Mouse (Mus musculus): ENCODE data around the gene Fgd1. TPM values are rescaled to one million over a fixed set of nuclear protein-coding genes. Genes with fewer than 3 reads are reported as not detected.

The Fgd1 gene
- polyA plus RNA-seq, 1 experiment from 2014 or later = 7.7 TPM

DNA sequence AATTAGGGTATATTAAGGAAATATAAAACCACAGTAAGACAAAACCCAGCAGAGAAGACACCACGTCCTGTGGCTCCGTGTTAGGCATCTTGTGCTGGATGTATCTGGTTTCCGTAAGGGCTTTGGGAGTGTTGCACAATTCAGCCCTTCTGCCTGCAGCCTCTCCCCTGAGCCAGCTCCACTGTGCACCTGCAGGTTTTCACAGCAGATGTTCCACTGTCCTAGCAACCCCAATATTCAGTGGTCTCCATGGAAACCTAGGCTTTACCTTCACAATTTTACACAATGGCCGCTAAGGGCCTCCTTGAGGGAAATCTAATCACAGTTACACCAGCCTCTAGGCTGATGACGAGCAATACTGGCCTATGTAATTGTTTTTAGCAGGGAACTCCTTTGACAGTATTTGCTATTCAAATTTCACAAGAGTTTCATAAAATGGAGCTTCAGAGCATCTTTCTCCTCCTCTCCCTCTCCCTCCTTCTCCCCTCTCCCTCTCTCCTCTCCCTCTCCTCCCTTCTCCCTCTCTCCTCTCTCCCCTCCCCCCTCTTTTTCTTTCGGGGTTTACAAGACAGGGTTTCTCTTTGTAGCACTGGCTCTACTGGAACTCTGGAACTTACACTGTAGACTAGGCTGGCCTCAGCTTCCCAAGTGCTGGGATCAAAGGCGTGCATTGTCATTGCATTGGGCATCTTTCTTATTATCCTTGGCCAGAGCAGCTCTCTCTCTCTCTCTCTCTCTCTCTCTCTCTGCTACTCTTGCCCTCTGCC, 61.5 kb downstream of the Fgd1 start:
- no peak overlapping the region for H3K4me2 ChIP-seq
- H3K4me3 ChIP-seq (replicated peaks) = no peak overlapping the region
- no peak overlapping the region for H3K9ac ChIP-seq
- H3K36me3 ChIP-seq = no peaks in the 10 kb centered on the region
- no peaks in the 10 kb centered on the region for H3K9me3 ChIP-seq
- ATAC-seq (ENCODE audit: insufficient read depth, low FRiP score, low read depth) = no peak
- H3K4me1 ChIP-seq = no peaks in the 10 kb centered on the region
- H3K27ac ChIP-seq = no peak overlapping the region
- H3K27me3 ChIP-seq (replicated peaks) = no peaks in the 10 kb centered on the region
- 56% methylated on average over 7 of the region's 7 CpGs for WGBS

DNA sequence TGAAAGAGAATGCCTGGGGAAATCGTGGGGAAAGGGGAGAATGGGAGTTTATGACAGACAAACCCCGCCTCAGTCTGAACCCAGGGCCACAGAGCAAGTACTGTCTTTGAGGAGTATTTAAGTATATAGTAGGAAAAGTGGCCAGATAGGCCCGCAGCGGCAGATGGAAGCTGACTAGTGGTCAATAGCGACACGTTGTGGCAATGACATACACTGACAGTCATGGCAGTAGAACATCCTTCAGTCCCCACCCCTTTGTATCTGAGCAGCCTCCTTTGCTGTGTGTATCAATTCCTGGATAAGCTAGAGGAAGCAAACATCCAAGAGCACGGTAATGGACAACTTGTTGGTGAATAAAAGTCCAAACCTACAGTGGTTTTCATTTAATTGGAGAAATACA, 70.8 kb downstream of the Fgd1 start:
- H3K9ac ChIP-seq = no peak overlapping the region
- H3K9me3 ChIP-seq = no peaks in the 10 kb centered on the region
- ATAC-seq (ENCODE audit: insufficient read depth, low FRiP score, low read depth) = no peak
- no peaks in the 10 kb centered on the region for H3K27me3 ChIP-seq (replicated peaks)
- WGBS = 13% methylated on average over 7 of the region's 7 CpGs
- no peak overlapping the region for H3K4me2 ChIP-seq
- no peak overlapping the region for H3K27ac ChIP-seq
- no peaks in the 10 kb centered on the region for H3K36me3 ChIP-seq
- H3K4me3 ChIP-seq (replicated peaks) = no peak overlapping the region
- H3K4me1 ChIP-seq = no peaks in the 10 kb centered on the region

DNA sequence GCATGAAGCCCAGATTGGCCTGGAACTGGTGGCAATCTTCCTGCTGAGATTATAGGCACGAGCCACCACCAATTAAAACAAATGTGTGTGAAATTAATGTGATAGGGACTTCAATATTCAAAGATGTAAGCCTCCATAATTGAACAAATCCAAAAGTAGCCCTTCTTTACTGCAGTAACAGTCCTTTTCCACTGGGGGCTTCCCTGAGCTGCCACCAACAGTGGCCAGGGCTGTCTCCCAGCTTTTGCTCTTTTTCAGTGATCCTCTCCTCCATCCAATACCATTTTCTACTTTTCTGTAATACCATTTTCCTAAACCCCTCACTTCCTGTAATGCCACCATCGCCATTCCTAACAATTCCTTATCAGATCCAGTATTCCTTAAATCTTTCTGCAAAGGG, 71.5 kb downstream of the Fgd1 start:
- no peak for ATAC-seq (ENCODE audit: insufficient read depth, low FRiP score, low read depth)
- Histone ChIP-seq H3K9me3 (no peaks in the 10 kb centered on the region), H3K4me1 (no peaks in the 10 kb centered on the region), H3K4me2 (no peak overlapping the region), H3K36me3 (no peaks in the 10 kb centered on the region), H3K4me3 (replicated peaks) (no peak overlapping the region), H3K27me3 (replicated peaks) (no peaks in the 10 kb centered on the region), H3K27ac (no peak overlapping the region), H3K9ac (no peak overlapping the region)
- WGBS = 7% methylated on average over 2 of the region's 2 CpGs

DNA sequence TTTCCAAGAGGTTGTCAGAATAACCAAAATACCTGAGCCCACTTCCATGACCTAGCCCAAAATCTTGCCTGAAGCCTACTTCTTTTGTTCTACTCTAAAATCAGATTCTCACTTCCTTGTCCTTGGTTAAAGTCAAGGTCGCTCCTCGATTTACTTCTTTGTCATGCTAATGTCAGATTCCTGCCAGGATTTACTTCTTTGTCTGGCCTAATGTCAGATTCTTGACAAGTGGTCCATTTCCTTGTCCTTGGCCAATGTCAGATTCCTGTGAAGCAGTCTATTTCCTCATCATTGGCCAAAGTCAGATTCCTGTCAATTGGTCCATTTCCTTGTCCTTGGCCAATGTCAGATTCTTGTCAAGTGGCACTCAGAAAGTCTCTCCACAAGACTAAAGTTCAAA, 78.0 kb downstream of the Fgd1 start:
- Histone ChIP-seq H3K27ac (no peak overlapping the region), H3K4me2 (no peak overlapping the region), H3K4me3 (replicated peaks) (no peak overlapping the region), H3K9me3 (no peaks in the 10 kb centered on the region), H3K9ac (no peak overlapping the region), H3K36me3 (no peaks in the 10 kb centered on the region), H3K27me3 (replicated peaks) (no peaks in the 10 kb centered on the region), H3K4me1 (no peaks in the 10 kb centered on the region)
- WGBS = 73% methylated on average over 2 of the region's 2 CpGs
- no peak for ATAC-seq (ENCODE audit: insufficient read depth, low FRiP score, low read depth)

GRCm38 (mm10) chrX:151130493-151130892, 84.5 kb downstream of the Fgd1 start:
- no peaks in the 10 kb centered on the region for H3K4me1 ChIP-seq
- no peak overlapping the region for H3K27ac ChIP-seq
- no peaks in the 10 kb centered on the region for H3K36me3 ChIP-seq
- no peak overlapping the region for H3K4me3 ChIP-seq (replicated peaks)
- WGBS = 74% methylated on average over 3 of the region's 3 CpGs
- no peak overlapping the region for H3K4me2 ChIP-seq
- no peaks in the 10 kb centered on the region for H3K9me3 ChIP-seq
- ATAC-seq (ENCODE audit: insufficient read depth, low FRiP score, low read depth) = no peak
- no peak overlapping the region for H3K9ac ChIP-seq
- H3K27me3 ChIP-seq (replicated peaks) = no peaks in the 10 kb centered on the region

GRCm38 (mm10) chrX:151132785-151133184, 86.8 kb downstream of the Fgd1 start:
- H3K9me3 ChIP-seq = no peaks in the 10 kb centered on the region

More at GRCm38 (mm10) chrX:151132785-151133184, 86.8 kb downstream of the Fgd1 start:
- H3K4me2 ChIP-seq = no peak overlapping the region
- 30% methylated on average over 10 of the region's 10 CpGs for WGBS
- no peaks in the 10 kb centered on the region for H3K27me3 ChIP-seq (replicated peaks)
- no peaks in the 10 kb centered on the region for H3K4me1 ChIP-seq
- H3K27ac ChIP-seq = no peak overlapping the region
- H3K36me3 ChIP-seq = no peaks in the 10 kb centered on the region
- ATAC-seq (ENCODE audit: insufficient read depth, low FRiP score, low read depth) = no peak
- H3K4me3 ChIP-seq (replicated peaks) = no peak overlapping the region; the same call in 1 of the 2 replicates
- no peak overlapping the region for H3K9ac ChIP-seq

Other genes starting within 250 kb of the Fgd1 start
- gene Maged2, start 231.8 kb upstream of the Fgd1 start, polyA plus RNA-seq (2015; fragmentation: Nextera tagmentation; extraction: Ambion mirVana) = 497 and 503 TPM in 2 replicates
- 26.8 and 29.4 TPM in 2 replicates for gene Gnl3l, start 28.8 kb upstream of the Fgd1 start, polyA plus RNA-seq (2015; fragmentation: Nextera tagmentation; extraction: Ambion mirVana)
- 31.6 and 32.3 TPM in 2 replicates for gene Tsr2, start 50.4 kb downstream of the Fgd1 start, polyA plus RNA-seq (2015; fragmentation: Nextera tagmentation; extraction: Ambion mirVana)
- gene Wnk3, start 151.9 kb downstream of the Fgd1 start, polyA plus RNA-seq (2015; fragmentation: Nextera tagmentation; extraction: Ambion mirVana) = 1.3 and 1.6 TPM in 2 replicates